Mouse (Mus musculus) hindbrain, embryonic 13.5 days (tissue): ENCODE measurements around the gene Eml3. TPM values are rescaled to one million over a fixed set of nuclear protein-coding genes. Genes with fewer than 3 reads are reported as not detected.

Experiments used
- ATAC-seq: fragments of 200-750 bp; cut with Nextera tagmentation; 2 replicates; pipeline ENCODE4 v1.8.0; 2017; ENCODE audit warnings: moderate TSS enrichment; ENCODE audit not compliant: low FRiP score
- H3K27ac ChIP-seq: fragments of 300-500 bp; sonication (generic); 2 replicates; pipeline ENCODE4 v1.5.1; 2015; ENCODE audit warnings: inconsistent platforms, mild to moderate bottlenecking, moderate library complexity
- H3K27me3 ChIP-seq: fragments of 300-500 bp; sonication (generic); 2 replicates; pipeline ENCODE4 v1.6.1; 2015; ENCODE audit warnings: mild to moderate bottlenecking, inconsistent platforms
- H3K36me3 ChIP-seq: fragments of 300-500 bp; sonication (generic); 2 replicates; pipeline ENCODE4 v1.6.1; 2015; ENCODE audit warnings: mild to moderate bottlenecking, inconsistent platforms
- H3K4me1 ChIP-seq: fragments of 300-500 bp; sonication (generic); replicated peaks from 2 replicates; pipeline ENCODE4 v1.6.1; 2015; ENCODE audit warnings: inconsistent platforms
- H3K4me2 ChIP-seq: fragments of 300-500 bp; sonication (generic); 2 replicates; pipeline ENCODE4 v1.6.1; 2015; ENCODE audit warnings: inconsistent platforms, mild to moderate bottlenecking, moderate library complexity
- H3K4me3 ChIP-seq: fragments of 300-500 bp; sonication (generic); 2 replicates; pipeline ENCODE4 v1.5.1; 2015; ENCODE audit warnings: mild to moderate bottlenecking, inconsistent platforms
- H3K9ac ChIP-seq: fragments of 300-500 bp; sonication (generic); 2 replicates; pipeline ENCODE4 v1.6.1; 2015; ENCODE audit warnings: mild to moderate bottlenecking, inconsistent platforms
- H3K9me3 ChIP-seq: fragments of 300-500 bp; sonication (generic); 2 replicates; pipeline ENCODE4 v1.6.1; 2016; ENCODE audit warnings: inconsistent platforms
- WGBS: fragments of 180-500 bp; shearing (Covaris S2); methylation state at CpG from one replicate; pipeline ENCODE4 v1.1.7; 2015; 5-methylcytosine and 5-hydroxymethylcytosine counted together
- polyA plus RNA-seq: library from polyadenylated mRNA; unstranded; fragments of >200 nt; fragmentation: Nextera tagmentation; extraction: Ambion mirVana; gene quantifications from 2 replicates; pipeline ENCODE4 v1.2.1, GENCODE M21; 2015

Eml3 gene
- 9.4 and 11.3 TPM in 2 replicates for polyA plus RNA-seq

- WGBS: under 1% methylated on average over 64 of the region's 74 CpGs
- peak within 1 kb of the TSS; percentile 35 for H3K27ac ChIP-seq
- ATAC-seq: peak; percentile 46
Measured at GRCm38 (mm10) chr19:8929224-8930088, at the start of gene Eml3, which contains the start of gene Rom1. Gene Eml3 (plus strand): TSS chr19:8929552. Gene Rom1 (minus strand): TSS chr19:8929356.

GRCm38 (mm10) chr19:8880311-8881033 lies 48.9 kb upstream of the Eml3 start, which contains the start of gene Uqcc3:
Gene Uqcc3 (minus strand): TSS chr19:8880923.
- Histone ChIP-seq H3K4me2 (peak within 1 kb of the TSS; percentile 68), H3K4me1 (peaks cover 16% of the 10 kb centered on the region), H3K9me3 (no peaks in the 10 kb centered on the region), H3K27me3 (no peaks in the 10 kb centered on the region), H3K4me3 (peak within 1 kb of the TSS; percentile 81), H3K36me3 (peaks cover 17% of the 10 kb centered on the region), H3K27ac (peak within 1 kb of the TSS; percentile 91), H3K9ac (peak within 1 kb of the TSS; percentile 95)
- ATAC-seq: peak; percentile 97
- under 1% methylated on average over 42 of the region's 42 CpGs for WGBS

More at GRCm38 (mm10) chr19:8929224-8930088, at the start of gene Eml3, which contains the start of gene Rom1:
- H3K27me3 ChIP-seq: peaks cover 6% of the 10 kb centered on the region; the same call in 1 of the 2 replicates
- H3K9ac ChIP-seq: peak within 1 kb of the TSS; percentile 77
- H3K36me3 ChIP-seq: peaks cover 45% of the 10 kb centered on the region
- H3K4me1 ChIP-seq: peaks cover 24% of the 10 kb centered on the region
- no peaks in the 10 kb centered on the region for H3K9me3 ChIP-seq
- H3K4me3 ChIP-seq: peak within 1 kb of the TSS; percentile 54
- peak within 1 kb of the TSS; percentile 71 for H3K4me2 ChIP-seq

GRCm38 (mm10) chr19:8881034-8881392 lies 48.3 kb upstream of the Eml3 start:
- no peaks in the 10 kb centered on the region for H3K27me3 ChIP-seq
- H3K36me3 ChIP-seq: peaks cover 11% of the 10 kb centered on the region
- H3K9me3 ChIP-seq: no peaks in the 10 kb centered on the region
- H3K9ac ChIP-seq: peak overlapping the region; percentile 95
- H3K27ac ChIP-seq: peak overlapping the region; percentile 91; the same call in 1 of the 2 replicates
- WGBS: 14% methylated on average over 3 of the region's 3 CpGs
- H3K4me2 ChIP-seq: peak overlapping the region; percentile 68
- peaks cover 16% of the 10 kb centered on the region for H3K4me1 ChIP-seq
- peak overlapping the region; percentile 81 for H3K4me3 ChIP-seq
- ATAC-seq: 0 out of 2 replicates have a peak, but pooled peaks have one; percentile 3

- H3K36me3 ChIP-seq: no peaks in the 10 kb centered on the region
- 84% methylated on average over 3 of the region's 3 CpGs for WGBS
- no peak within 1 kb of the TSS for H3K27ac ChIP-seq
- H3K9me3 ChIP-seq: no peaks in the 10 kb centered on the region
- no peak within 1 kb of the TSS for H3K4me2 ChIP-seq
- ATAC-seq: no peak
- peaks cover 24% of the 10 kb centered on the region for H3K4me1 ChIP-seq
- no peak within 1 kb of the TSS for H3K9ac ChIP-seq
- H3K4me3 ChIP-seq: no peak within 1 kb of the TSS
- H3K27me3 ChIP-seq: no peaks in the 10 kb centered on the region
Measured at GRCm38 (mm10) chr19:8883616-8884015, 45.7 kb upstream of the Eml3 start, which contains the start of the genes Lbhd1 and Gm49403. Gene Lbhd1 (plus strand): TSS chr19:8883732. Gene Gm49403 (plus strand): TSS chr19:8883930.

GRCm38 (mm10) chr19:8886916-8887584 lies 42.3 kb upstream of the Eml3 start:
- Histone ChIP-seq H3K9ac (no peak overlapping the region), H3K36me3 (peaks cover 7% of the 10 kb centered on the region; the same call in 1 of the 2 replicates), H3K4me1 (peaks cover 16% of the 10 kb centered on the region), H3K4me2 (0 out of 2 replicates have a peak overlapping the region, but pooled peaks have one; percentile 76), H3K4me3 (no peak overlapping the region), H3K27me3 (no peaks in the 10 kb centered on the region), H3K9me3 (no peaks in the 10 kb centered on the region), H3K27ac (no peak overlapping the region)
- ATAC-seq: no peak
- 50% methylated on average over 1 of the region's 1 CpGs for WGBS

GRCm38 (mm10) chr19:8887585-8888463 lies 41.5 kb upstream of the Eml3 start:
- peak overlapping the region; percentile 81 for H3K9ac ChIP-seq
- H3K4me1 ChIP-seq: peaks cover 19% of the 10 kb centered on the region
- no peaks in the 10 kb centered on the region for H3K9me3 ChIP-seq
- peaks cover 7% of the 10 kb centered on the region; the same call in 1 of the 2 replicates for H3K36me3 ChIP-seq
- no peaks in the 10 kb centered on the region for H3K27me3 ChIP-seq
- H3K4me2 ChIP-seq: peak overlapping the region; percentile 76
- H3K27ac ChIP-seq: peak overlapping the region; percentile 86
- peak overlapping the region; percentile 62 for H3K4me3 ChIP-seq
- ATAC-seq: no peak
- WGBS: 17% methylated on average over 19 of the region's 19 CpGs

GRCm38 (mm10) chr19:8888511-8889385 lies 40.6 kb upstream of the Eml3 start, which contains the start of the genes 1810009A15Rik and Gm49416:
Gene 1810009A15Rik (plus strand): TSS chr19:8888853.
Gene Gm49416 (plus strand): TSS chr19:8888926.
- H3K4me3 ChIP-seq: peak within 1 kb of the TSS; percentile 62
- peak within 1 kb of the TSS; percentile 86 for H3K27ac ChIP-seq
- peaks cover 7% of the 10 kb centered on the region; the same call in 1 of the 2 replicates for H3K36me3 ChIP-seq
- peak within 1 kb of the TSS; percentile 81 for H3K9ac ChIP-seq
- no peaks in the 10 kb centered on the region for H3K27me3 ChIP-seq
- under 1% methylated on average over 58 of the region's 58 CpGs for WGBS
- peak within 1 kb of the TSS; percentile 76 for H3K4me2 ChIP-seq
- H3K4me1 ChIP-seq: peaks cover 25% of the 10 kb centered on the region
- peak; percentile 95 for ATAC-seq
- no peaks in the 10 kb centered on the region for H3K9me3 ChIP-seq

GRCm38 (mm10) chr19:8892829-8893766 lies 36.3 kb upstream of the Eml3 start, which contains the start of gene Ints5:
Gene Ints5 (plus strand): TSS chr19:8893005.
- WGBS: 2% methylated on average over 54 of the region's 54 CpGs
- peak; percentile 34 for ATAC-seq
- Histone ChIP-seq H3K27me3 (no peaks in the 10 kb centered on the region), H3K27ac (peak within 1 kb of the TSS; percentile 89), H3K9ac (peak within 1 kb of the TSS; percentile 91), H3K4me2 (peak within 1 kb of the TSS; percentile 96), H3K4me3 (peak within 1 kb of the TSS; percentile 79), H3K4me1 (peaks cover 48% of the 10 kb centered on the region), H3K9me3 (no peaks in the 10 kb centered on the region), H3K36me3 (peaks cover 31% of the 10 kb centered on the region)

GRCm38 (mm10) chr19:8895397-8895960 lies 33.9 kb upstream of the Eml3 start:
- WGBS: 95% methylated on average over 9 of the region's 9 CpGs
- Histone ChIP-seq H3K4me3 (no peak overlapping the region), H3K4me2 (no peak overlapping the region), H3K9me3 (no peaks in the 10 kb centered on the region), H3K36me3 (peaks cover 31% of the 10 kb centered on the region), H3K9ac (0 out of 2 replicates have a peak overlapping the region, but pooled peaks have one; percentile 77), H3K4me1 (peaks cover 53% of the 10 kb centered on the region), H3K27ac (no peak overlapping the region), H3K27me3 (no peaks in the 10 kb centered on the region)
- no peak for ATAC-seq
